Mouse (Mus musculus) MEL (cell line): Measurements from ENCODE around the gene Olfr177. TPM values are rescaled to one million over a fixed set of nuclear protein-coding genes. Genes with fewer than 3 reads are reported as not detected.

ENCODE experiments used
- DNase-seq: peaks from one replicate; pipeline ENCODE4 v3.0.0; 2011; ENCODE audit warnings: low read depth, low spot score
- H3K27ac ChIP-seq: 2 replicates; pipeline ENCODE4 v1.5.1; 2012; ENCODE audit warnings: low read depth, mild to moderate bottlenecking, control low read depth, low read length, moderate library complexity; ENCODE audit not compliant: control insufficient read depth
- H3K27me3 ChIP-seq, 2 experiments: fragments of 150-350 bp in 1 of 2; sonication (generic) in 1 of 2; 2 replicates each; pipeline ENCODE4 v1.6.1; 2012; ENCODE audit warnings: low read length in 2 of 2, mild to moderate bottlenecking in 2 of 2, improper control_type of control experiment in 1 of 2, moderate library complexity in 1 of 2; ENCODE audit not compliant: insufficient read depth in 2 of 2, control insufficient read depth in 1 of 2
- H3K36me3 ChIP-seq, 2 experiments: 2 replicates each; pipeline ENCODE4 v1.6.1; 2012 to 2014; ENCODE audit warnings: low read length in 2 of 2, improper control_type of control experiment in 1 of 2, inconsistent platforms in 1 of 2, mild to moderate bottlenecking in 1 of 2; ENCODE audit not compliant: insufficient read depth in 2 of 2, control insufficient read depth in 1 of 2
- H3K4me1 ChIP-seq, 2 experiments: fragments of 150-350 bp in 1 of 2; sonication (generic) in 1 of 2; 2 replicates each; pipeline ENCODE4 v1.6.1; 2012; ENCODE audit warnings: low read length in 2 of 2, improper control_type of control experiment in 1 of 2, mild to moderate bottlenecking in 1 of 2; ENCODE audit not compliant: insufficient read depth in 2 of 2, control insufficient read depth in 1 of 2
- H3K4me3 ChIP-seq, 2 experiments: fragments of 150-350 bp in 1 of 2; sonication (generic) in 1 of 2; 2 replicates each; pipeline ENCODE4 v1.5.1; 2012; ENCODE audit warnings: low read depth in 2 of 2, low read length in 2 of 2, mild to moderate bottlenecking in 2 of 2, moderate library complexity in 2 of 2, control low read depth in 1 of 2, improper control_type of control experiment in 1 of 2; ENCODE audit not compliant: control insufficient read depth in 1 of 2, insufficient read depth in 1 of 2
- H3K79me2 ChIP-seq: 2 replicates; pipeline ENCODE4 v1.6.1; 2012; ENCODE audit warnings: mild to moderate bottlenecking, low read length, moderate library complexity; ENCODE audit not compliant: control insufficient read depth, poor library complexity, insufficient read depth
- H3K9ac ChIP-seq: 2 replicates; pipeline ENCODE4 v1.6.1; 2012; ENCODE audit warnings: low read depth, mild to moderate bottlenecking, control low read depth, low read length, moderate library complexity; ENCODE audit not compliant: control insufficient read depth, poor library complexity, severe bottlenecking
- H3K9me3 ChIP-seq: fragments of 150-350 bp; sonication (generic); replicated peaks from 2 replicates; pipeline ENCODE4 v1.6.1; 2012; ENCODE audit warnings: mild to moderate bottlenecking, low read length, improper control_type of control experiment, moderate library complexity; ENCODE audit not compliant: insufficient read depth
- BHLHE40 ChIP-seq: IDR thresholded peaks from 2 replicates; pipeline ENCODE4 v1.6.1; 2012; ENCODE audit warnings: low read depth, mild to moderate bottlenecking, inconsistent platforms, low read length, improper control_type of control experiment, borderline replicate concordance
- CHD2 ChIP-seq: IDR thresholded peaks from 2 replicates; pipeline ENCODE4 v1.6.1; 2011; ENCODE audit warnings: low read length, improper control_type of control experiment
- CTCF ChIP-seq, 3 experiments: IDR thresholded peaks in 2 of 3; conservative IDR thresholded peaks in 1 of 3; 2 replicates each; pipeline ENCODE4 v1.5.1; 2011 to 2012; ENCODE audit warnings: low read length in 3 of 3, low read depth in 2 of 3, mild to moderate bottlenecking in 2 of 3, improper control_type of control experiment in 1 of 3, inconsistent platforms in 1 of 3, mixed read lengths in 1 of 3, moderate library complexity in 1 of 3; ENCODE audit not compliant: control insufficient read depth in 1 of 3, insufficient read depth in 1 of 3, poor library complexity in 1 of 3, severe bottlenecking in 1 of 3
- E2F4 ChIP-seq: IDR thresholded peaks from 2 replicates; pipeline ENCODE4 v1.6.1; 2011; ENCODE audit warnings: low read depth, low read length, improper control_type of control experiment, borderline replicate concordance
- ELF1 ChIP-seq: IDR thresholded peaks from 2 replicates; pipeline ENCODE4 v1.6.1; 2014; ENCODE audit warnings: low read depth, mild to moderate bottlenecking, inconsistent platforms, low read length, improper control_type of control experiment, moderate library complexity
- EP300 ChIP-seq, 2 experiments: IDR thresholded peaks; 2 replicates each; pipeline ENCODE4 v1.6.1; 2011; ENCODE audit warnings: improper control_type of control experiment in 2 of 2, low read length in 2 of 2, low read depth in 1 of 2, mild to moderate bottlenecking in 1 of 2
- ETS1 ChIP-seq: IDR thresholded peaks from 2 replicates; pipeline ENCODE4 v1.6.1; 2012; ENCODE audit warnings: low read depth, mild to moderate bottlenecking, inconsistent platforms, low read length, improper control_type of control experiment, moderate library complexity
- GABPA ChIP-seq: IDR thresholded peaks from 2 replicates; pipeline ENCODE4 v1.6.1; 2012; ENCODE audit warnings: low read depth, mild to moderate bottlenecking, inconsistent platforms, low read length, improper control_type of control experiment, moderate library complexity
- GATA1 ChIP-seq: IDR thresholded peaks from 2 replicates; pipeline ENCODE4 v1.6.1; 2011; ENCODE audit warnings: low read depth, low read length, improper control_type of control experiment
- JUND ChIP-seq: IDR thresholded peaks from 2 replicates; pipeline ENCODE4 v1.6.1; 2011; ENCODE audit warnings: low read depth, mild to moderate bottlenecking, improper control_type of control experiment, low read length
- KAT2A ChIP-seq: conservative IDR thresholded peaks from 2 replicates; pipeline ENCODE4 v1.6.1; 2012; ENCODE audit warnings: low read depth, low read length, improper control_type of control experiment, inconsistent platforms
- MAX ChIP-seq: IDR thresholded peaks from 2 replicates; pipeline ENCODE4 v1.6.1; 2011; ENCODE audit warnings: low read length, improper control_type of control experiment
- MAZ ChIP-seq: IDR thresholded peaks from 2 replicates; pipeline ENCODE4 v1.6.1; 2012; ENCODE audit warnings: low read depth, mild to moderate bottlenecking, inconsistent platforms, low read length, improper control_type of control experiment
- MEF2A ChIP-seq: IDR thresholded peaks from 2 replicates; pipeline ENCODE4 v1.6.1; 2014; ENCODE audit warnings: low read depth, mild to moderate bottlenecking, inconsistent platforms, low read length, improper control_type of control experiment; ENCODE audit not compliant: poor library complexity, insufficient replicate concordance, severe bottlenecking; ENCODE audit errors: extremely low read depth
- MXI1 ChIP-seq: IDR thresholded peaks from 2 replicates; pipeline ENCODE4 v1.6.1; 2011; ENCODE audit warnings: mild to moderate bottlenecking, low read depth, low read length, improper control_type of control experiment
- MYC ChIP-seq: IDR thresholded peaks from 2 replicates; pipeline ENCODE4 v1.6.1; 2011; ENCODE audit warnings: low read depth, mild to moderate bottlenecking, low read length, improper control_type of control experiment, moderate library complexity
- NELFE ChIP-seq: IDR thresholded peaks from 2 replicates; pipeline ENCODE4 v1.6.1; 2011; ENCODE audit warnings: low read depth, low read length, improper control_type of control experiment
- NRF1 ChIP-seq: IDR thresholded peaks from 2 replicates; pipeline ENCODE4 v1.6.1; 2014; ENCODE audit warnings: low read depth, mild to moderate bottlenecking, inconsistent platforms, low read length, improper control_type of control experiment, moderate library complexity; ENCODE audit not compliant: poor library complexity, insufficient read depth, severe bottlenecking
- POLR2A ChIP-seq, 2 experiments: IDR thresholded peaks; 2 replicates each; pipeline ENCODE4 v1.6.1; 2011 to 2012; ENCODE audit warnings: low read length in 2 of 2, mild to moderate bottlenecking in 2 of 2, control low read depth in 1 of 2, improper control_type of control experiment in 1 of 2, low read depth in 1 of 2, moderate library complexity in 1 of 2; ENCODE audit not compliant: control insufficient read depth in 1 of 2, insufficient read depth in 1 of 2, poor library complexity in 1 of 2
- POLR2AphosphoS2 ChIP-seq: IDR thresholded peaks from 2 replicates; pipeline ENCODE4 v1.6.1; 2011; ENCODE audit warnings: low read length, improper control_type of control experiment
- POLR2AphosphoS5 ChIP-seq: IDR thresholded peaks from 2 replicates; pipeline ENCODE4 v1.6.1; 2012; ENCODE audit warnings: low read depth, borderline replicate concordance, mild to moderate bottlenecking, inconsistent platforms, low read length, moderate library complexity, mixed read lengths
- RAD21 ChIP-seq: IDR thresholded peaks from 2 replicates; pipeline ENCODE4 v1.6.1; 2011; ENCODE audit warnings: mild to moderate bottlenecking, low read depth, low read length, improper control_type of control experiment
- RCOR1 ChIP-seq: IDR thresholded peaks from 2 replicates; pipeline ENCODE4 v1.6.1; 2012; ENCODE audit warnings: low read depth, mild to moderate bottlenecking, inconsistent platforms, low read length, improper control_type of control experiment
- SIN3A ChIP-seq: IDR thresholded peaks from 2 replicates; pipeline ENCODE4 v1.6.1; 2012; ENCODE audit warnings: low read length, improper control_type of control experiment, inconsistent platforms
- SMC3 ChIP-seq: IDR thresholded peaks from 2 replicates; pipeline ENCODE4 v1.6.1; 2011; ENCODE audit warnings: low read depth, low read length, improper control_type of control experiment
- TAL1 ChIP-seq: IDR thresholded peaks from 2 replicates; pipeline ENCODE4 v1.6.1; 2012; ENCODE audit warnings: mild to moderate bottlenecking, inconsistent platforms, low read length, moderate library complexity, mixed read lengths
- TBP ChIP-seq: IDR thresholded peaks from 2 replicates; pipeline ENCODE4 v1.8.0; 2011; ENCODE audit warnings: low read depth, low read length, improper control_type of control experiment
- TCF12 ChIP-seq: IDR thresholded peaks from 2 replicates; pipeline ENCODE4 v1.6.1; 2014; ENCODE audit warnings: low read depth, mild to moderate bottlenecking, inconsistent platforms, low read length, improper control_type of control experiment, moderate library complexity
- UBTF ChIP-seq: IDR thresholded peaks from 2 replicates; pipeline ENCODE4 v1.6.1; 2012; ENCODE audit warnings: low read depth, mild to moderate bottlenecking, inconsistent platforms, low read length, improper control_type of control experiment, moderate library complexity, borderline replicate concordance; ENCODE audit not compliant: insufficient read depth
- USF1 ChIP-seq: IDR thresholded peaks from 2 replicates; pipeline ENCODE4 v1.6.1; 2014; ENCODE audit warnings: low read depth, mild to moderate bottlenecking, inconsistent platforms, low read length, improper control_type of control experiment, moderate library complexity
- ZC3H11A ChIP-seq: IDR thresholded peaks from 2 replicates; pipeline ENCODE4 v1.6.1; 2012; ENCODE audit warnings: low read depth, mild to moderate bottlenecking, inconsistent platforms, low read length, improper control_type of control experiment
- ZKSCAN1 ChIP-seq: IDR thresholded peaks from 2 replicates; pipeline ENCODE4 v1.6.1; 2012; ENCODE audit warnings: low read depth, mild to moderate bottlenecking, inconsistent platforms, low read length, improper control_type of control experiment, moderate library complexity
- ZMIZ1 ChIP-seq: IDR thresholded peaks from 2 replicates; pipeline ENCODE4 v1.6.1; 2012; ENCODE audit warnings: low read depth, mild to moderate bottlenecking, inconsistent platforms, low read length, improper control_type of control experiment, moderate library complexity
- ZNF384 ChIP-seq: IDR thresholded peaks from 2 replicates; pipeline ENCODE4 v1.6.1; 2012; ENCODE audit warnings: low read depth, mild to moderate bottlenecking, inconsistent platforms, low read length, improper control_type of control experiment
- polyA plus RNA-seq, 2 experiments: library from polyadenylated mRNA; stranded (reverse) in 1 of 2; unstranded in 1 of 2; fragments of >175 nt in 1 of 2; fragments of >200 nt in 1 of 2; gene quantifications; 2 replicates each; pipeline versions ENCODE4 v1.2.1 to v1.2.4; 2012; ENCODE audit warnings: low replicate concordance in 2 of 2, low read depth in 1 of 2; ENCODE audit not compliant: insufficient read length in 2 of 2, insufficient read depth in 1 of 2, missing spikeins in 1 of 2
- total RNA-seq: library from RNA; depleted of rRNA; stranded (reverse); fragments of 300-350 nt; gene quantifications from 2 replicates; pipeline ENCODE4 v1.2.3, GENCODE M21; 2012

The Olfr177 gene
- total and polyA plus RNA-seq, 3 experiments = 0.08 TPM; not detected in 2

DNA sequence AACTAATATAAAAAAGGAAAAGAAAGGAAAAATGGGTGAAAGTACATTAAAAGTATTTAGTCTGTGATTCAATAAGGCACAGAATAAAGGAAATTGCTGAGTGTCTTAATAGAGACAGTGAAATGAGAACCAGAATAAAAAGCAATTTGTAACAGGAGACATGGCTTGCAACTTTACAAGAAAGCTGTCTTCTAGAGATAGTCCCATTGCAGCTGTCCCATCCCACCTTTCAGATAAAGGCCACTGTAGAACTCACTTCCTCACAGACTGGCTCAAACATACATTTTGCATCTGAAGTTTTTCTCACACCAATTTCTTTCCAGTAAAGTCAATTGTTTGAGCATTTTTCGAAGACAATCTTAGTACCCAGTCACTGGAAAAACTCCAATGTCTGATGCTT, 13.1 kb downstream of the Olfr177 start (continued):
- TF ChIP-seq UBTF = no peak
- no peak for TF ChIP-seq CTCF (IDR thresholded peaks at IDR 0.05 in 2 of 3, conservative IDR thresholded peaks at IDR 0.05 in 1 of 3; ENCODE audit: control insufficient read depth in 1 of 3, insufficient read depth in 1 of 3, low read depth in 2 of 3, low read length in 3 of 3, poor library complexity in 1 of 3, severe bottlenecking in 1 of 3)
- no peak for TF ChIP-seq ZKSCAN1
- no peak; the same call in 1 of the 2 replicates for TF ChIP-seq CHD2
- TF ChIP-seq EP300 (IDR thresholded peaks at IDR 0.05; ENCODE audit: low read depth in 1 of 2, low read length in 2 of 2) = peak; percentile 92 to 98
- TF ChIP-seq NRF1 = no peak
- peak; percentile 71 for TF ChIP-seq MYC
- peak; percentile 76 for TF ChIP-seq RCOR1

DNA sequence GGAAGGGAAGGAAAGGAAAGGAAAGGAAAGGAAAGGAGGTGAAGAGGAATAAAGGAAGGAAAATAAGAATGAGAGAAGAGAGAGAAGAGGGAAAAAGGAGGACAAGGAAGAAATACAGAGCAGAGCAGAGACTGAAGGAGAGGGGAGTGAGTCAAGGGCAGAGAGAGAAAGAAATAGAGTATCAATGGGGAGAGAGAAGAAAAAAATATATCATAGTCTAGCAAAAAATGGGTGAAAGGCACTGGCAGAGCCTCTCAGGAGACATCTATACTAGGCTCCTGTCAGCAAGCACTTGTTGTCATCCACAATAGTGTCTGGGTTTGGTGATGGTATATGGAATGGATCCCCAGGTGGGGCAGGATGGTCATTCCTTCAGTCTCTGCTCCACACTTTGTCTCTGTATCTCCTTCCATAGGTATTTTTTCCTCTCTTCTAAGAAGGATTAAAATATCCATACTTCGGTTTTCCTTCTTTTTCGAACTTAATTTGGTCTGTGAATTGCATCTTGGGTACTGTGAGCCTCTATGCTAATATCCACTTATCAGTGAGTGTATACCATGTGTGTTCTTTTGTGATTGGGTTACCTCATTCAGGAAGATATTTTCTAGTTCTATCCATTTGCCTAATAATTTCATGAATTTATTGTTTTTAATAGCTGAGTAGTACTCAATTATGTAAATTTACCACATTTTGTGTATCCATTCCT, 14.4 kb downstream of the Olfr177 start:
- peak overlapping the region; percentile 62 for H3K9ac ChIP-seq
- H3K36me3 ChIP-seq = peaks cover 0 to 14% of the 10 kb centered on the region in 2 experiments; a peak in 2 of 4 replicates
- peak; percentile 61 for DNase-seq
- H3K9me3 ChIP-seq = no peaks in the 10 kb centered on the region
- H3K27ac ChIP-seq = peak overlapping the region; percentile 83
- peaks cover 2% of the 10 kb centered on the region; the same call in 1 of the 2 replicates for H3K79me2 ChIP-seq
- peak overlapping the region; percentile 44 to 62 for H3K4me3 ChIP-seq
- peaks cover 0 to 11% of the 10 kb centered on the region in 2 experiments for H3K4me1 ChIP-seq
- no peaks in the 10 kb centered on the region for H3K27me3 ChIP-seq
- TF ChIP-seq MYC (no peak), POLR2AphosphoS5 (no peak), POLR2A (IDR thresholded peaks at IDR 0.05; ENCODE audit: control insufficient read depth in 1 of 2, insufficient read depth in 1 of 2, low read depth in 1 of 2, low read length in 2 of 2, poor library complexity in 1 of 2) (peak in 1 of 2 experiments; percentile 57; a peak in 2 of 4 replicates), KAT2A (no peak), E2F4 (no peak), GABPA (no peak), USF1 (no peak), MEF2A (no peak), EP300 (IDR thresholded peaks at IDR 0.05; ENCODE audit: low read depth in 1 of 2, low read length in 2 of 2) (0 out of 4 replicates have a peak, but pooled peaks of 1 of the 2 experiments have one; percentile 20), ZC3H11A (no peak), JUND (no peak), MXI1 (no peak), ZKSCAN1 (no peak), TCF12 (peak; percentile 26; the same call in 1 of the 2 replicates), ZNF384 (no peak), GATA1 (peak; percentile 63), MAX (no peak), UBTF (no peak), NELFE (peak; percentile 57), TAL1 (no peak), SMC3 (no peak), ELF1 (no peak), SIN3A (no peak), ETS1 (peak; percentile 25; the same call in 1 of the 2 replicates), RAD21 (no peak), POLR2AphosphoS2 (peak; percentile 58; the same call in 1 of the 2 replicates), BHLHE40 (no peak), TBP (peak; percentile 95), MAZ (no peak), ZMIZ1 (peak; percentile 91; the same call in 1 of the 2 replicates)
